Mouse (Mus musculus) heart, embryonic 13.5 days (tissue): ENCODE data around the gene Slain2. TPM values are rescaled to one million over a fixed set of nuclear protein-coding genes. Genes with fewer than 3 reads are reported as not detected.
"Not testable (repeated sequence)": the region's sequence is repeated elsewhere in the genome, so short reads cannot be mapped to it uniquely, and the experiment has no call there.

ENCODE experiments used
- ATAC-seq: fragments of 200-750 bp; cut with Nextera tagmentation; 2 replicates; pipeline ENCODE4 v1.8.0; 2017; ENCODE audit warnings: moderate TSS enrichment; ENCODE audit not compliant: insufficient number of reproducible peaks, low FRiP score, low TSS enrichment; ENCODE audit errors: extremely low read depth
- H3K27ac ChIP-seq: fragments of 300-500 bp; sonication (generic); replicated peaks from 2 replicates; pipeline ENCODE4 v1.5.1; 2015; ENCODE audit warnings: moderate library complexity, mild to moderate bottlenecking, inconsistent platforms
- H3K27me3 ChIP-seq: fragments of 300-500 bp; sonication (generic); replicated peaks from 2 replicates; pipeline ENCODE4 v1.6.1; 2015; ENCODE audit warnings: mild to moderate bottlenecking, inconsistent platforms
- H3K36me3 ChIP-seq: fragments of 300-500 bp; sonication (generic); 2 replicates; pipeline ENCODE4 v1.6.1; 2015; ENCODE audit warnings: mild to moderate bottlenecking, inconsistent platforms
- H3K4me1 ChIP-seq: fragments of 300-500 bp; sonication (generic); 2 replicates; pipeline ENCODE4 v1.6.1; 2015; ENCODE audit warnings: inconsistent platforms
- H3K4me2 ChIP-seq: fragments of 300-500 bp; sonication (generic); 2 replicates; pipeline ENCODE4 v1.6.1; 2015; ENCODE audit warnings: inconsistent platforms, mild to moderate bottlenecking, moderate library complexity
- H3K4me3 ChIP-seq: fragments of 300-500 bp; sonication (generic); 2 replicates; pipeline ENCODE4 v1.5.1; 2015; ENCODE audit warnings: moderate library complexity, mild to moderate bottlenecking, inconsistent platforms
- H3K9ac ChIP-seq: fragments of 300-500 bp; sonication (generic); 2 replicates; pipeline ENCODE4 v1.6.1; 2015; ENCODE audit warnings: inconsistent platforms, mild to moderate bottlenecking, moderate library complexity
- H3K9me3 ChIP-seq: fragments of 300-500 bp; sonication (generic); 2 replicates; pipeline ENCODE4 v1.6.1; 2016; ENCODE audit warnings: inconsistent platforms
- WGBS: fragments of 180-500 bp; shearing (Covaris S2); methylation state at CpG from one replicate; pipeline ENCODE4 v1.1.7; 2015; ENCODE audit warnings: mixed read lengths; 5-methylcytosine and 5-hydroxymethylcytosine counted together
- polyA plus RNA-seq: library from polyadenylated mRNA; unstranded; fragments of >200 nt; fragmentation: Nextera tagmentation; extraction: Ambion mirVana; gene quantifications from 2 replicates; pipeline ENCODE4 v1.2.1, GENCODE M21; 2015

The Slain2 gene
- polyA plus RNA-seq, 1 experiment from 2014 or later = 17.0 TPM

DNA sequence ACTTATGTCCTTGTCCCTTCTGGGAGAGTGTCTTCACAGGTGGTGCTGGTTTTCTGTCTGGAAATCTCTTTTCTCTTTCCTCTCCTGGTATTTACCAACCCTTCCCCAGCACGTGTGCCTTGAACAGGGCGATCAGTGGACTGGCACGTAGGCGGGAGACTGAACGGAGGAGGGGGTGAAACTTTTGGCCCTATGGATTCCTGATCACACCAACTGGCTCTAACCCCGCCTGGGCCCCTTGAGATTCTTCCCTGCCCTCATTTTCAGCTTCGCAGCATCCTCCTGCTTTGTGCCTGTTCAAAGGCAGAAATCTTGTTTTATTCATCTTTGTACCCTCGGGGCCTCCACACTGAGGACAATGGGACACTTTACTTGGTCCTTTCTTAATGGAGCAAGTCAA is 80.3 kb downstream of the Slain2 start:
- H3K36me3 ChIP-seq = no peaks in the 10 kb centered on the region
- no peak overlapping the region for H3K4me3 ChIP-seq
- no peak overlapping the region for H3K4me2 ChIP-seq
- H3K9me3 ChIP-seq = no peaks in the 10 kb centered on the region
- no peak overlapping the region for H3K27ac ChIP-seq
- no peak for ATAC-seq
- no peak overlapping the region for H3K9ac ChIP-seq
- H3K4me1 ChIP-seq = peaks cover 9% of the 10 kb centered on the region
- H3K27me3 ChIP-seq = no peaks in the 10 kb centered on the region
- 71% methylated on average over 8 of the region's 8 CpGs for WGBS

DNA sequence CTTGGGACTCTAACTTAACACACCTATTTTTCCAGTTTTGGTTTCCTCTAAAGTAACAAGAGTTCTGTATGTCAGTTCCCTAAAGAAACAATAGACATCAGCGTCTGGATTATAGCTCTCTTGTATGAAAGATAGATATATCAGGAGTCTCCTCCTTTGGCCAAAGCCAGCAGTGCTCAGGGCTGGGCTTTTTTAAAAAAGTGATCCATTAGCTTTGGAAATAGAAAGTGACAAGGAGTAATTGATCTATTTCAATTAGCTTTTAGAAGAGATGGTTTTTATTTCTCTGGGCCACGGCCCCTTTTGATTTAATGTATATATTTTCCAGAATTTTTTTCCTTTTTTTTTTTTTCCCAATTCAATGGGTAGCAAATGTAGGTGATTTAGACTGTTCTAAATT is 80.8 kb downstream of the Slain2 start:
- 71% methylated on average over 2 of the region's 2 CpGs for WGBS
- no peaks in the 10 kb centered on the region for H3K27me3 ChIP-seq

DNA sequence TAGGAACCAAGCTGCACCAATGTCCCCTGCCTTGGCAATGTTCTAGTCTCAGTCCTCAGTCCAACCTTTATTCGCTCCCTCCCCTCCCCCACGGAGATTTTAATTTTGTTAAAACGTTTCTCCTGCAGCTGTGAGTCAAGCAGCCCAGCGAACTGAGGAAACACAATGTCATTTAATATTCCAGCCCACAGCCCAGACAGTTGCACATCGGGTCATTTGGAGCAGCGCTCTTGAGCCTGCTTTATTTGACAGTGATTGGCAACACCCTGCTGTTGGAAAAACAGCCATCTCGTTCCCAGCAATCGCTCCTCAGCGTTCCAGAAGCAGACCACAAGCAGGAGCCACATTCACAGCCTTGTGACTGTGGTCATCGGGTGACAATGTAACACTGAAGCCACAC is 81.3 kb downstream of the Slain2 start:
- H3K27ac ChIP-seq = no peak overlapping the region
- H3K4me3 ChIP-seq = no peak overlapping the region
- ATAC-seq = no peak
- peak overlapping the region; percentile 9; the same call in 1 of the 2 replicates for H3K4me2 ChIP-seq
- no peaks in the 10 kb centered on the region for H3K36me3 ChIP-seq
- no peaks in the 10 kb centered on the region for H3K9me3 ChIP-seq
- 30% methylated on average over 10 of the region's 10 CpGs for WGBS
- H3K9ac ChIP-seq = no peak overlapping the region
- H3K4me1 ChIP-seq = peaks cover 2% of the 10 kb centered on the region
- no peaks in the 10 kb centered on the region for H3K27me3 ChIP-seq

More for the DNA sequence above, 80.8 kb downstream of the Slain2 start:
- Histone ChIP-seq H3K27ac (no peak overlapping the region), H3K4me2 (no peak overlapping the region), H3K9me3 (no peaks in the 10 kb centered on the region), H3K4me3 (no peak overlapping the region), H3K9ac (no peak overlapping the region), H3K4me1 (peaks cover 6% of the 10 kb centered on the region), H3K36me3 (no peaks in the 10 kb centered on the region)
- no peak for ATAC-seq

DNA sequence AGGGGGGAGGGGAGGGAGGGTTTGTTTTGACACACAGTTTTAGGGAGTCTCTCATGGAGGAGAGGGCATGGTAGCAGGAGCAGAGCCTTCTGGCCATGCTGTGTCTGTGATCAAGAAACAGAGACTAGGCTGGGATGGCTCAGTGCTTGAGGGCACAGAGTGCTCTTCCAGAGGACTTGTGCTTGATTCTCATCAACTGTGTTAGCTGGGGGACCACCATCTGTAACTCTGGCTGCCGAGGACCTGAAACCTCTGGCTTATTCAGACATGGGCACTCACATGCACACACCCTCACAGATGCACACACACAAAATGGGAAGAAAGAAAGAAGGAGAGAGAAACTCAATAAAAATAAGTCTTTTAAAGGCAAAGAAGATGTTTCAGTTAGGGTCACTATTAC is 84.4 kb downstream of the Slain2 start:
- H3K27me3 ChIP-seq, H3K9me3 ChIP-seq, H3K4me3 ChIP-seq, H3K4me1 ChIP-seq, H3K9ac ChIP-seq, H3K4me2 ChIP-seq, H3K36me3 ChIP-seq, ATAC-seq, H3K27ac ChIP-seq: not testable (repeated sequence)
- 65% methylated on average over 1 of the region's 1 CpGs for WGBS

DNA sequence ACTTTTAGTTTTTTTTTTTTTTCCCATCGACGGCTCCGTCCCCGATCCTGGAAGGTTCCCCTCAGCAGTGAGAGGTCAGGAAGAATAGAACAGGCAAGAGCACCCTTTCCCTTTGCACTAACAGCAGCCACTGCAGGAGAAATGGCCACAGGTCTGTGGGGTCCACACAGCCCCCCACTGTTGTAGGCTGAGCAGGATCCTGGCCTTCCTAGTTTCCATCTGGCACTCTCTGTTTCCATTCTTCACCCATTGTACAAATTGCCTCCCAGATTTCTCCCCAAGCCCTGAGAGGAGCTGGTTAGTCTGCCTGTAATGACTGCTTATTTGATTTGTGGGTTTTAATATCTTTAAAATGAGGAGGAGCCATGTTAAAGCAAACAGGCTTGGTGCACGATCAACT is 89.9 kb downstream of the Slain2 start:
- Histone ChIP-seq H3K4me3 (no peak overlapping the region), H3K9ac (no peak overlapping the region), H3K36me3 (no peaks in the 10 kb centered on the region), H3K27ac (no peak overlapping the region), H3K4me2 (no peak overlapping the region), H3K4me1 (peaks cover 7% of the 10 kb centered on the region), H3K9me3 (no peaks in the 10 kb centered on the region), H3K27me3 (peaks cover 46% of the 10 kb centered on the region)
- WGBS = 85% methylated on average over 5 of the region's 5 CpGs
- ATAC-seq = no peak

DNA sequence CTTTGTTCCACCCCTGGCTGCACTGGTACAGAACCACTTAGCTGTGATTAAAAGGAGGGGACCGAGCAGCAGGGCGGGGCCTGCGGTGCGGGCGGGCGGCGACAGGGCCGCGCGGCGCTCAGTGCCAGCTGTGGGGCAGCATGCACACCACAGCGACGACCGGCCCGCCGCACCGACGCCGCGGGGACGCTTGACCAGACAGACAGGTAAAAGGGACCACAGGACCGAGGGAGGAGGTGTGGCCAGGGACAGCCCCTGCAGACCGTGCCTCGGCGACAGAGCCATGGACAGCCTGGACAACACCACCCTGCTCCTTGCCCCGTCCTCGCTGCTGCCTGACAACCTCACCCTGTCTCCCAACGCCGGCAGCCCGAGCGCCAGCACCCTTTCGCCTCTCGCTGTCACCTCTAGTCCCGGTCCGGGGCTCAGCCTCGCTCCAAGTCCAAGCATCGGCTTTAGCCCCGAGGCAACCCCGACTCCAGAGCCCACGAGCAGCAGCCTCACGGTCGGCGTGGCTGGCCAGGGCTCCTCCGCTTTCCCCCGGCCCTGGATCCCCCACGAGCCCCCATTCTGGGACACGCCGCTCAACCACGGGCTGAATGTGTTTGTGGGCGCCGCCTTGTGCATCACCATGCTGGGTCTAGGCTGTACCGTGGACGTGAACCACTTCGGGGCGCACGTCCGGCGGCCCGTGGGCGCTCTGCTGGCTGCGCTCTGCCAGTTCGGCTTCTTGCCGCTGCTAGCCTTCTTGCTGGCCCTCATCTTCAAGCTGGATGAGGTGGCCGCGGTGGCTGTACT is 92.9 kb downstream of the Slain2 start, which contains the start of gene Slc10a4:
Gene Slc10a4, plus strand, starts transcription at position 100 of the 798 bp plus-strand sequence.
- no peaks in the 10 kb centered on the region for H3K9me3 ChIP-seq
- no peak within 1 kb of the TSS for H3K27ac ChIP-seq
- ATAC-seq = no peak
- peak within 1 kb of the TSS; percentile 89 for H3K4me2 ChIP-seq
- 5% methylated on average over 64 of the region's 65 CpGs for WGBS
- peak within 1 kb of the TSS; percentile 56 for H3K4me3 ChIP-seq
- H3K36me3 ChIP-seq = no peaks in the 10 kb centered on the region
- H3K4me1 ChIP-seq = peaks cover 7% of the 10 kb centered on the region
- peaks cover 53% of the 10 kb centered on the region for H3K27me3 ChIP-seq
- H3K9ac ChIP-seq = peak within 1 kb of the TSS; percentile 70

DNA sequence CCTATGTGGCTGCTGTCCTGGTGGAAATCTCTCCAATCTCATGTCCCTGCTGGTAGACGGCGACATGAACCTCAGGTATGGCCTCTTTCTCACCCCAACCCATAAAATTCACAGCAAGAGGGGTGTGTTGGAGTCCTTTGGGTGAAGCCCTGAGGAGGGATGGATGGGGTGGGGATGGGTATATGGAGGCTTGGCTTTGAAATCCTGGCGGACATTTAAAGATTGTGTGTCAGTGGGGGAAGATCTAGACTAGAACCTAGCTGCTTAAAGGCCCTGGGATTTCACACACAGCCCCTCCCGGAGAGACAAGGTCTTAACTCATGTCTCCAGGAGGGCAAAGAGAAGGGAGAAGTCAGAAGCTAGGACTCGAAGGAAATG is 93.5 kb downstream of the Slain2 start:
- Histone ChIP-seq H3K27me3 (peaks cover 57% of the 10 kb centered on the region), H3K9ac (no peak overlapping the region), H3K36me3 (no peaks in the 10 kb centered on the region), H3K27ac (no peak overlapping the region), H3K4me3 (peak overlapping the region; percentile 56), H3K4me1 (peaks cover 7% of the 10 kb centered on the region), H3K4me2 (peak overlapping the region; percentile 89), H3K9me3 (no peaks in the 10 kb centered on the region)
- WGBS = 27% methylated on average over 5 of the region's 5 CpGs
- ATAC-seq = no peak

DNA sequence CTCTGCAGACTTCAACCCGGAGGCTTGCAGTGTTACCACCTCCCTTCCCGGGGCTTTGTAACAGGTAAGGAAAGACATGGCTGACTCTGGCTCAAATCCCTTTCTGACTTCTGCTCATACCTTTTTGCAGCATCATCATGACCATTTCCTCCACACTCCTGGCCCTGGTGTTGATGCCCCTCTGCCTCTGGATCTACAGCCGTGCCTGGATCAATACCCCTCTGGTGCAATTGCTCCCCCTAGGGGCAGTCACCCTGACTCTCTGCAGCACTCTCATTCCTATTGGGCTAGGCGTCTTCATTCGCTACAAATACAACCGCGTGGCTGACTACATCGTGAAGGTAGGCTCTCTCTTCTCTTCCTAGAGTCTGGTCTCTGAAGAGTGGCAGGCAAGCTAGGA is 94.1 kb downstream of the Slain2 start:
- H3K27me3 ChIP-seq = peaks cover 63% of the 10 kb centered on the region
- not testable (repeated sequence) for H3K9ac ChIP-seq

DNA sequence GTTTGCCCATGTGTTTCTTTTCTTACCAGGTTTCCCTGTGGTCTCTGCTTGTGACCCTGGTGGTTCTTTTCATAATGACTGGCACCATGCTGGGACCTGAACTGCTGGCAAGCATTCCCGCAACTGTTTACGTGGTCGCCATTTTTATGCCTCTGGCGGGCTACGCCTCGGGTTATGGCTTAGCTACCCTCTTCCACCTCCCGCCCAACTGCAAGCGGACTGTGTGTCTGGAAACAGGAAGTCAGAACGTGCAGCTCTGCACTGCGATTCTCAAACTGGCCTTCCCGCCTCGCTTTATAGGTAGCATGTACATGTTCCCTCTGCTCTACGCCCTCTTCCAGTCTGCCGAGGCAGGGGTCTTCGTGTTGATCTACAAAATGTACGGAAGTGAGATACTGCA is 97.7 kb downstream of the Slain2 start:
- not testable (repeated sequence) for H3K9ac ChIP-seq, H3K4me2 ChIP-seq, ATAC-seq, H3K4me3 ChIP-seq, H3K27ac ChIP-seq, H3K36me3 ChIP-seq, H3K9me3 ChIP-seq
- Histone ChIP-seq H3K27me3 (peaks cover 64% of the 10 kb centered on the region), H3K4me1 (peaks cover 13% of the 10 kb centered on the region)
- WGBS = 80% methylated on average over 14 of the region's 16 CpGs

More for the DNA sequence above, 94.1 kb downstream of the Slain2 start:
- not testable (repeated sequence) for H3K4me1 ChIP-seq, H3K9me3 ChIP-seq, H3K4me3 ChIP-seq, H3K4me2 ChIP-seq, H3K27ac ChIP-seq, H3K36me3 ChIP-seq, ATAC-seq
- WGBS = 41% methylated on average over 8 of the region's 8 CpGs

DNA sequence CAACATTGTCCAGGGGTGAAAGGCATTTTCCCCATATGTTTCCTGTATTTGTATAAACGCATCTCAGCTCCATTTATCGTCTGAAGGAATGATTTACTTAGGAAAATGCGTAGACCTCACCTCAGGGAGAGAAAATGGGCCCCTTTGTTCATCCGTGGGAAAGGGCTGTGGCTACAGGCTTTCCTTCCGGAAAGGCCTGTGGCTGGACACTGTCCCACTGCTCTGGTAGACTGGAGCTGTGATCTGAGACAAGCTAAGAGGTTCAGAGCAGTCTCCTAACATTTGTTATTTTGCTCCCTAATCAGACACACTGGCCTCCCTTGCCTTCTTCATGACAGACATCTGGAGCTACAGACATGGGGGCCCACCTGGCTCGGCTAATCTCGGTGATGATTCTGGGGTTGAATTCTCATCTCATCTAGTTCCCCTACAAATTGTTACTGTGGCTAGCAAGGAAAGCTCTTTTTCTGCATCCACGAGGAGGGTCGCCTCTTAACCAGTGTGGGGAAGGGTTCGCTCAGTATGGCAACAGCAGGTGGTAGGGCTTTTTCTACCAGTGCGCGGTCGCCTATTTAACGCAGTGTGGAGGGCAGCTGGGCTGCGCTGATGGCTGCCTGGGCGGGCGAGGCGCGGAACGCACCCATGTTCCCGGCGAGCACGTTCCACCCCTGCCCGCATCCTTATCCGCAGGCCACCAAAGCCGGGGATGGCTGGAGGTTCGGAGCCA is 98.9 kb downstream of the Slain2 start:
- 20% methylated on average over 26 of the region's 27 CpGs for WGBS
- not testable (repeated sequence) for H3K36me3 ChIP-seq, H3K9me3 ChIP-seq, H3K27ac ChIP-seq, ATAC-seq, H3K4me1 ChIP-seq, H3K9ac ChIP-seq
- peak overlapping the region; percentile 57 for H3K4me3 ChIP-seq
- peak overlapping the region; percentile 83 for H3K4me2 ChIP-seq
- H3K27me3 ChIP-seq = peaks cover 57% of the 10 kb centered on the region

DNA sequence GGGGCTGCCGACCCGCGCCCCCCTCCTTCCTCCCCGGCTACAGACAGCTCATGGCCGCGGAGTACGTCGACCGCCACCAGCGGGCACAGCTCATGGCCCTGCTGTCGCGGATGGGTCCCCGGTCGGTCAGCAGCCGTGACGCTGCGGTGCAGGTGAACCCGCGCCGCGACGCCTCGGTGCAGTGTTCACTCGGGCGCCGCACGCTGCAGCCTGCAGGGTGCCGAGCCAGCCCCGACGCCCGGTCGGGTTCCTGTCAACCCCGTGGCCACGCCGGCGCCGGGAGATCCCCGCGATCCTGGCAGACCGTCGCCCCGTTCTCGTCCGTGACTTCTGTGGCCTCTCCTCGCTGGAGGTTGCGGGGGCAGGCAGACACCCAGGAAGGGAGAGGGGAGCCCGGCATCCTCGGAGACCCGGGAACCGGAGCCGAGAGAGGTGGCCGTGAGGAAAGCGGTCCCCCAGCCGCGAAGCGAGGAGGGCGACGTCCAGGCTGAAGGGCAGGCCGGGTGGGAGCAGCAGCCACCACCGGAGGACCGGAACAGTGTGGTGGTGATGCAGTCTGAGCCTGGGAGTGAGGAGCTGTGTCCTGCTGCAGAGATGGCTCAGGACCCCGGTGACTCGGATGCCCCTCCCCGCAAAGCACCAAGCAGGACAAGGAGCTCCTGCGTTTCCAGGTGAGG is 99.6 kb downstream of the Slain2 start:
- H3K4me1 ChIP-seq, H3K36me3 ChIP-seq, H3K27ac ChIP-seq, ATAC-seq, H3K9me3 ChIP-seq: not testable (repeated sequence)
- Histone ChIP-seq H3K4me2 (peak overlapping the region; percentile 83), H3K4me3 (peak overlapping the region; percentile 57), H3K27me3 (peaks cover 50% of the 10 kb centered on the region), H3K9ac (peak overlapping the region; percentile 76)
- 1% methylated on average over 53 of the region's 65 CpGs for WGBS
